Mouse (Mus musculus): ENCODE data around the gene Galntl6.

Gene Galntl6

DNA sequence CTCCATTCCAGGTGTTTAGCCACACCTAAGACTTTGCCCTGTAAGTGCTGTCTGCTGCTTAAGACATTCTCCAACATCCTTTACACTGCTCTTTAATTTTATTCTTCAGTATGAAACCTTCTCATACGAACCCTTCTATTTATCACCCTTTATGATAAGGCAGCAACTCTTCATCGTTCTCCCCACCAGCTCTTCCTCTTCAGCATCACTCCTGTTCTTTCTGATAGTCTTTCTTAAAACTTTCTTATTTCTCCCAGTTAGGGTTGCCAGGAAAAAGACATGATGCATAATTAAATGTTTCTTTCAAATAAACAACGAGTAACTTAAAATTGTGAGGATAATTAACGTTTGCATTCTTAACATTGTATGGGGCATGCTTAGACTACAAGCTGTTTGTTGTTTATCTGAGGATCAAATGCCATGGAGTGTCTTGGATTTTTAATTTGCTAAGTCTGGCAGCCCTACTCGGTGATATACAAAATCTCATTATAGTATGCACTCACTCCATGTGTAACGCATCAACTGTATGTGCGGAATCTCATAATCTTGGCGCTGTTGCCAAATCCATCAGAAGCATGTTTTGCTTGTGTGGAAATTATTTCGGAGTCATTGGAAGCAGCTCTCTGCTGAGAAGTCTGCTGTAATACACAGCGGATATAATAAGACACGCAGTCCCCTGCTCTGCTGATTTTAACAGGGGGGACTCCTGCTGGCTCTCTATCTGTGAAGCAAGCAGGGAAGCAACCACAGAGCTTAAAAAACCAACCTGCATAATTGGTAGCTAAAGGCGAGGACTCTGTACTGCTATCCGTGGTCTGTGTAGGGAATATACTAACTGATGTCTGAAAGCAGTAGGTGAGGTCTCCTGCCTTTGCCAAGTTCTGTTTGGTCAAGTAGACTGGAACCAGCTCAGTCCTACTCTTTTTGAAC lies 1069.7 kb downstream of the Galntl6 start:
- DNase-seq (ENCODE audit: low read depth) = no peak

DNA sequence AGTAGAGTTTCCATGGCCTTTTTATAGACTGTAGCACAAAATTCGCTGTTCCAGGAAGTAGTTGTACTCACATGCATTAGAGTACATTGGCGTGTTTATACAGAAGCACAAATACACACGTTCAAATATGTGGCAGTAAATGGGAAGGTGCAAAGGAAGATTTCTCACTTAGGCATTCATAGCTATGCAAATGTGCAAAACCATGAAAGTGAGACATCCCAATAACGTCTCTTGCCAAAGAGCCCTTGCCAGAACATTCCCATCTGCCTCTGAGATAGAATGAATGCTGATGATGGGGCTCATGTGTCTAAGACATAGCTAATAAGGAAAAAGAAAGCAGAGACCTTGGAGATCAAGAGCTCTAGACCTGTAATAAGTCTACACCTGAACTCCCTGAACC lies 1071.0 kb downstream of the Galntl6 start:
- no peak for DNase-seq (ENCODE audit: low read depth)

DNA sequence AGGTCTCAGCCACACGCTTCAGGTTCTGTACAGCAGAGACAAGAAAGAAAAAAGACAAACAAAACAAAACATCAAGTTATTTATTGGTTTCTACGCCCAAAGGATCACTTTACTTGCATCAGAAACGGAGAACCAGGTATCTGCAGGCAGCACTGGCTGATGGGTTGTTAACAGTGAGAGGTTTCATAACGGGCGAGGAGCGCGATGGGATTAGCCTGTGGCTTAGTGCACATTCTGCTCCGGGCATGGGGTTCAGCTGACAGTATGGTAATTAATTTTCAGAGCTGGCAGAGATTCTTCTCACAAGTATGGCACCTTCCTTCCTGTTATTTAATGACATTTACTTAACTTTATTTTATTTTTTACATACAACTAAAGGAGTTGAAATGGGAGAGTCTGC lies 1075.1 kb downstream of the Galntl6 start:
- DNase-seq (ENCODE audit: low read depth) = no peak

DNA sequence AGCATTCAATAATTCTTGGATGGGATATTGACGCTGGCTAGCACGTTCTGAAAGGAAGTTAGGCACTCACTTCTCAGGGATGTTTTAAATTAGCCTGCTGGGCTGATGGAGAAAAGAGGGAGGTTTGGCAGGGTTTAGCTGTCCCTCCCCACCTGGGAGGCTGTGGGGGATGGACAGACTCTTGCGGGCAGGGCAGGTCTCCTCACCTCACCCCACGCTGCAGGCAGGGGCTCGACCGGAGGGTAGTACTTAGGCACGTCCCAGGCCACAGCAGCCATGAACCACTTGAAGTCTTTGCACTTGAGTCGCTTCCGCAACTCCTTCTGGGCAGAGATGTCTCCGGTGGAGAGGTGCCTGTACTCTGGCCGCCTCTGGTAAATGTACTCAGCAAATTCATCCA lies 1075.5 kb downstream of the Galntl6 start:
- no peak for DNase-seq (ENCODE audit: low read depth)

DNA sequence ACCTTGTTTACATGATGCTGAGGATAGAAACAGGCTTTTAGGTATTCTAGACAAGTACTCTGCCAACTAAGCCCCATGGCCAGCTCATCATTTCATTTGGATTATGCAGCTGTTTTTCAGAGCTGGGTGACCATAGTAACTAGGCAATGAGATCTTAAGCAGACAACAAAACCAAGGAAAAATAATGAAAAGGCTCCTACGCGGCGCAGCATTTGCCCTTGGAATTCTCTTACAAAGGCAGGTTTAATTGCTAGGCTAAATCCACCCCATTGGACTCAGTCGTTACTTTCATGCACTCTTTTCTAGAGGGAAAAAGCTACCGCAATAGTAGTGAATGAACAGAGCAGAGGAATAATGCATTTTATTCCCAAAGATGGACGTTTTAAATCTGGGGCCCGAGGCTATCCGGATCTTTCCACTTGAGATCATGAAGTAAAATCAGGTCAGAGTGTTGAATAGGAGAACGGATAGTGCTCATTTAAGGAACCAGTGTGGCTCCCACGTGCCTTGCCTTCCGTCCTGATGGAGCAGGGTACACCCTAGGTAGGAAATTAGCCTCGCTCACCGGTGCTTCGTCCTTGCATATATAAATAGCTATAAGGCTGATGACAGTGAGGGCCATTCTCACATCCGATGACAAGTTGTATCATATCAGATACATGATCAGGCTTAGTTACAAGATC lies 1076.1 kb downstream of the Galntl6 start:
- DNase-seq (ENCODE audit: low read depth) = no peak

DNA sequence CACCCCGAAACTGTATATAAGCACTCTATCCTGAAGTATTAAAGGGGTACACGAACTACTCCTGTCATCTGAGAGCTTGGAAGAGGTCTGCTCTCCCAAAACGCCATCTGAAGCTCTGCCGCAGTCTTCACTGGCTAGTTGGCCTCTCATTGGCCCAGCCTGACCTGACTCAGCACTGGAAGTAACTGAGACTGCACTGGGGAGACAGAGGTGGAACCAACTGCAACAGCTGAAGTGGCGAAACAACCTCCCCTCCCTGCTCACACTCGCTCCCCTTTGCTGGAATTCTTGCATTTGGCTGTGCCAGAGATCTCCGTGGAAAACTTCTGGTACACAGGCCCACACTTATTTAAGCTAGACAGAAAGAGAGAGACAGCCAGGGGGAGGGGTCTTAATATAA lies 1089.3 kb downstream of the Galntl6 start:
- DNase-seq (ENCODE audit: low read depth) = no peak

DNA sequence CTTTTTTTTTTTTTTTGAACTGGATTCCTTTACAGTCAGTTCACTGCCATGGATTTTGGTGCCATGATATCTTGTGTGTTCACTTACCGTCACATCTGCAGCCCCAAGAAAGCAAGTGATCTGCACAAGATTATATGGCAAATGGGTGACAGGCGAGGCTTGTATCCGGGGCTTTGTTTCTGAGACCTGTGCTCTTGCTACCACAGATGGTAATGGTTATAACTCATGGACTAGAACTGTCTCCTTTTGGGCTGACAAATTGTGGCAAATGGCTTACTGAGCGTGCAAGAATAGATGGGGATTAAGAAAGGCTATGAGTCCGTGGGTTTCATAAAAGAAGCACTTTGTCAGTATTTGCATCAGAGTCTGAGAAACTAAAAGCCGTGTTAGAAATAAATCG lies 1096.4 kb downstream of the Galntl6 start:
- DNase-seq (ENCODE audit: low read depth) = no peak

DNA sequence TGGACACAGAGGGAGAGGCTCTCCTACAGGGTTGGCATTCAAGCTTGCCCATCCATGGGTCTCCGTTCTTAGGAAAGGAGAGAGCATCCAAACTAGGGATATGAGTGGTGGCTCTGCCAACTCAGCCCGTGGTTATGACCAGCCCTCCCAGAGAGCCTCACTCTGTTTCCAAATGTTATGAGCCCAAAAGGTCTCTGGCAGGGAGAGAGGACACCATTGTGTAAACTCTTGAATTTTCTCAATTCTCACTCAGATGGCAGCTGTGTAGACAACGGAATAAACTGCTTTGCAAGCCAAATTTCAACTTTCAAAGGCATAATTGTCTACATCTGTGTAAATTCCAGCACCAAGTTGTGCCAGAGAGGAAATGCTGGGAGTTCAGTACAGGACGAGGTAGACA lies 1105.4 kb downstream of the Galntl6 start:
- no peak for DNase-seq (ENCODE audit: low read depth)

DNA sequence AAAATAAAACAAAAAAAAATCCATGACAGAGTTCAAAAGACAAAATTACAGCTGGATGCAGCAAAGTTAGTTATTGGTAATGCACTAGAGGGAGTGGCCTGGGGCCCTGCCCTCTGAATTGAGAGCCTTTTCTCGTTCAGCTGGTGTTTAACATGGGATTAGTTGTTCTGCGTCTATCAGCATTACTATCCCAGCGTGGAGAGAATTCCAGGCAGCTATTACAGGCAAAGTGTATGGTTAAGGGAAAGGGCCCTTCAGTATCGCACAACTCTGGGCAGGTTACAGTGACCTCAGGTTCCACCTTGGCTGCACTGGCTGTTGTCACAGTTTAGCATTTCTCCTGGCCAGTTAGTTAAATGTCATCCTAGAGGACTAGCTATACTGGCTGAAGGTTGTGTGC lies 1107.3 kb downstream of the Galntl6 start:
- no peak for DNase-seq (ENCODE audit: low read depth)

DNA sequence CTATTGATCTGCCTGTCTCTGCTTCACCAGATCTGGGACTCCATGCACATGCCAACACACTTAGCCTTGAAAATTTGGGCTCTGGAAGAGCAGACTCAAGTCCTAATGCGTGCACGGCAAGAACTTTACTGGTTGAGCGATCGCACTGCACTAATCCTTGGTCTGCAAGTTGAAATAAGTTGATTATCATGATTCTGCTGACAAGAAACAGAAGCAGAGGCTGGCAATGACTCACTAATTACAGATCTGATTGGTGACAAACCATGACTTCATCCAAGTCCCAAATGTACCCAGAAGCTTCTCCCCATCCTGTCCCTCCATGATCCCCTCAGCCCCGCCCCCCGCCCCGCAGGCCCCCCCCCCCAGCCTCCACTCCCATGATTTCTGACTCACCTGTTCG lies 1108.6 kb downstream of the Galntl6 start:
- DNase-seq (ENCODE audit: low read depth) = no peak

DNA sequence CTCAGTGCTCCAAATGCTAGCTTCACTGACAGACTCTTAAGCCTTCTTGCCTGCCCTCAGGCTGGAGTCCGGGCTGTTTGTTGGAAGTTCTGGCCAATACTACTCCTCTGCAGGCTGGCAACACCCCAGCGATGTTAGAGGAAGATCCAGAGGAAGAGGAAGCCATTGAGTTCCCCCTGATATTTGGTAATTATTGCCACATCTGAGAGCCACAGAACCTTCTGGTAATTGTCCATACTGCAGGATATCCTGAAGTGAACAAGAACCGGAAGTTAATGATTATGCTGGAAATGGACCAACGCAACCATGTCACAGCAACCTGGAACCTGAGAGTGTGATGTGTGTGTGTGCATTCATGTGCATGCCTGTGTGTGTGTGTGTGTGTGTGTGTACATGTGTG lies 1111.2 kb downstream of the Galntl6 start:
- peak; percentile 39 for DNase-seq (ENCODE audit: low read depth)

DNA sequence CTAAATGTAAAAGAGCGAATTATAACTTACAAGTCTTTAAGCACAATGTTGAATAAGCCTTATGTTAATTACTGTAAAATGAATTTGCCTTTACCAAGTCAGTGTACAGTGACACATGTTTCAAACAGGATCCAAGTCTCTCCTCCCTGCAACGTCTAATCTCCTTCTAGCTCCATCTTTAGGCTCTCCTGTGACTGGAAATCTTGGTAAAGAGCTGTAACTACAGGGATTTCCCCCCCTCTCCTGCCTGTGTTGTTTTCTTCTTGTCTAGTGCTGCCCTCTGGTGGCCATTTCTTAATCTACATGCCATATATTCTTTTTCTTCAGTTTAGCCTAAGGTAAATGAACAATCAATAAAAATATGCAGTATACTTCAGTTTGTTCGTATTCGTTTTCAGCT lies 1112.1 kb downstream of the Galntl6 start:
- peak; percentile 93 for DNase-seq (ENCODE audit: low read depth)

DNA sequence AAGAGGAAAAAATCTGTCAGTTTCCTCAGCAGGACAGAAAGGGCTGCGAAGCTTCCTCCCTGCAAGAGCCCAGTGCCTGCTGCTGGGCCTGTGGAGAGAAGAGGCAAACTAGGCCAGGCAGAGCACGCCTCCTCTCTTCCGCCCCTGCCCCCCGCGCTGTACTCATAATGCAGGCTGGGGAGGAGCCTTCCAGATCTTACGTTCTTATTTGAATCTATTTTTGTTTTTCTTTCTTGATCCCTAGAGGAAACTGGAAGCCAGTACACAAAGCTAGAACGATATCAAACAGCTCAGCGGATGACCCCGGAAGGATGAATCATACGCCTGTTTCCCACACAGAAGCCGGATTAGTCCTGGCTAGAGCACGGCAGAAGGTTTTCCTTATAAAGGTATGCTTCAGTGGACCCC lies 1112.6 kb downstream of the Galntl6 start:
- DNase-seq (ENCODE audit: low read depth) = peak; percentile 74

DNA sequence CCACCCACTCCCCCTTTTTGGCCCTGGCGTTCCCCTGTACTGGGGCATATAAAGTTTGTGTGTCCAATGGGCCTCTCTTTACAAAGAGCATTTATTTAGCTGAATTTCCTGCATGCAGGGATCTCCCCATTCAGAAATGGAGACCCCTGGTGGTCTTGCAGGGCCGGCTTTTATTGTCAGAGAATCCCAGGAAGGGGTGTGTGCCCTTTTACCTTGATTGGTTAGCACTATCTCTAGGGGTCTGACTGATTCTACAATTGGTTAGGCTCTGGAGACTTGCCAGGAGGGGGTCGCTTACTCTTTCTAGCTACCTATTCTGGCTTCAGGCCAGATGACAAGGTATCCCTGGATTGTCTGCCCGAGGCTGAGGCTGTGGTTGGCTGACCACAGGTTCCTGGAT lies 1119.0 kb downstream of the Galntl6 start:
- no peak for DNase-seq (ENCODE audit: low read depth)

DNA sequence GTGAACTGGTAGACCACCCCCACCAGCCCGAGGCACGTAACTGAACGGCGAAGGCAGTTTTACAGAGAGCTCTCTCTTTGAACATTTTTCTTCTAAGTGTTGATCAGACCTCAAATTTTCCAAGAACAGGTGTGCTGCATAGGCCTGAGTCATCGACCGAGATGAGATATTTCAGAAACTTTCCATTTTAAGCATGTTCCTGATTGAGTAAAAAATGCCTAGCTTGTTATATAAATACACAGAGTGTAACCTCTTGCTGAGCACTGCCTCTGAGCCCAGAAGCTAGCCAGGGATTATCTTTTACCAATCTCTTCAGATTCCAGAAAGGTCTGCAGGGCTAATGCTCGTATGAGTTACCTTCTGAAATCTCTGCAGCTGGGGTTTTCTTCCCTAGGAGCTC lies 1120.2 kb downstream of the Galntl6 start:
- DNase-seq (ENCODE audit: low read depth) = no peak

DNA sequence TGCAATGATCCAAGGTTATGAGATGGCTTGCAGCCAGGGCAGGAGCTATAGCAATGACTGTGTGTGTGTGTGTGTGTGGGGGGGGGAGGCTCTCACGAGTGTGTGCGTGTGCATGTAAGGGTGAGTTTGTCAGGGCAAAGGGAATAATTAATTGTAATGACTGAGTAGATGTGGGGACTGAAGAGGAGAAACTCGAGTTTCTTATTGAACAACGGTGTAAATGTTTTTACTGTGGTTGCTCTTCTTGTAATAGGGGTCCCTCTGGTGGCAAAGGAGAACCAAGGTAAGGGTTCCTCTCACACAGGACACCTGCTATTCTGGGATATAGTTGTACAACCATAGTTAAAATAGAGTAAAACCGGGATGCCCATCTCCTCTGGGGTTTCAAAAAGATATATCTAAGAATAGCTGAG lies 1121.1 kb downstream of the Galntl6 start:
- peak; percentile 66 for DNase-seq (ENCODE audit: low read depth)

DNA sequence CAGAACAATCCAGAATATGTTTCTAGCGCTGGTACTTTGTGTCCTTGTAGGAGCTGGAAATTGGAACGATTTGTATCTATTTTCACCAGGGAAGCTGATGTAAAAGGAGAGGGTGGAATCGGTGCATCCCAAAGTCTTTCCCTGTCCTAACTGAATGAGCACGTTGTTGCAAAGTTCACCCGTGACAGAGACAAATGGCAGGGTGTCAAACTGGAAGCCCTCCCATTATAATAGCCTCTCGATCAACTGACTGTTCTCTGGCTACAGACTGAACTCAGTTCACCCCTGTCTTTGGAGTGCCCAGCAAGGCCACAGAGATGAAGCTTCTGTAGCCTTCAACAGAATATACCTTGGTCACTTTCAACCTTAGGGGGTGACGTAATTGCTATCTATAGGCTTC lies 1132.9 kb downstream of the Galntl6 start:
- no peak for DNase-seq (ENCODE audit: low read depth)

DNA sequence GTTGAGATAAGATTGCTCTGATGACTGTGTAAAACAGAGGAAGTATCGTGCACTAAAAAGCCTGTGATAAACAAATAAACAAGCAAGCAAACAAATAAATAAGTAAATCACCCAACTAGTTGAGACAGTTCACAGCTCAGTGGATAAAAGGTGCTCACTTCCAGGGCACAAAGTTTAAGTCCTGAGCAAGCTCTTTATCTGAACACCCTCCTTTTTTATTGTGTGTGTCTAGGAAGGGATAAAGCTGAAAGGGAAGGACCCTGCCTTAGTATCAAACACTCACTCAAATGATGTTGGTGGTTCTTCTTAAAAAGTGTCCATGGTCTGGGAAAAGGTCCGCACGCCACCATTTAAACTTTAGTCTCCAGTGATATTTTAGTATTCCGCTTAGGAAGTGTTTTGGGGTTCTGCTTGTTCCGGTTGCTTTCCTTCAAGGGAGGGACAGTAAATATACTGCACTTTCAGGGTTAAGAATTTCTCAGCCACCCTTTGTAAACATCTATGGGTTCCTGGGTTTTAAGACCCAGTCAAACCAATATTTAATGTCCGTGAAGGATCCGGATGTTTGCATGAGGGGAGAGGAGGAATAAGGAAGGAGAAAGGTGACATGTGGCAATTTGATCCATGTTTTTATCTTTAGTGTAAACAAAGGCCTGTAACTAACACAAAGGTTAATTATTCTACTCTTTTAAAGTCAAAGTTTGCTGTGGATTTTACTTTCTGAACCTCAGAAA lies 1134.3 kb downstream of the Galntl6 start:
- DNase-seq (ENCODE audit: low read depth) = no peak

DNA sequence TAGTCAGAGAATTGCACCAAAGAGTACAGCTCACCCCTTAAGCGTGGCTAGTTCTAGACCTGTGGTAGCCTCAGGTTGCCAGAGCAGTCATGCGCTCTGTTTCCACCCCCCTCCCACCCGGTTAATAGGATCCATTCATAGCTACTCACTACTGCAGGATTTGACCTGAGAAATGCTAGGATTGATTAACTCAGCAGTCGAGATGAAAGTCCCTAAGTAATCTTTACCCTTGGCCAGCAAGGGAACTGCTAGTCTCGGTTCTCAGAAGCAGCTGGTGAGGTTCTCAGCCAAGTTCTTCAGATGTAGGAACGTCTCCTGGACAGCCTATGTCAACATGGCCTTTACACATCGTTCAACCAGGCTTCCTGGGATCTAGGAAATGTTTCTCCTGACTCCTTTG lies 1135.7 kb downstream of the Galntl6 start:
- DNase-seq (ENCODE audit: low read depth) = no peak

DNA sequence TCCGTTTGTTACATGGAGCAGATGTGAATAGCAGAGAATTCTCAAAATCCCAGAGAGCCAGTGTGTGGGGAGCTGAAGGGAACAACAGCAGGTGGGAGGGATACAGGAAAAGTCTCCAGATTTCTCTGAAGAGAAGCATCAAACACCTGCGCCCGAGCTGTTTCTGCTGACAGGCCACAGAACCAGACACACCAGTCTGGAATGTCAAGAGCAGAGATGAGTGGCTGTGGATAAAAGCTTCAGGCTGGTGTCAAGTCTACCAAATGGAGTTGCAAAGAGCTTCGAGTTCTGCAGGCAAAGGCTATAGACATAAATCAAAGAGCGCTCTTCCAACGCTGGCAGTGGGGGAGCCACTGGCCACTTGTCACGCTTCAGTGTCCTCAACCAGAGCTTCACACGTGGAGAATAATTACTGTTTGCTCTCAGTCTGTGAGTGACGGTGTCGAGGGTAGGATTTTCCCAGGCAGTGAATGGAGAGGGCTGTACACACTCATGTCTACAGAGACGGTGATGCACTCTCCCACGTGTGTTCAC lies 1139.6 kb downstream of the Galntl6 start:
- DNase-seq (ENCODE audit: low read depth) = no peak

DNA sequence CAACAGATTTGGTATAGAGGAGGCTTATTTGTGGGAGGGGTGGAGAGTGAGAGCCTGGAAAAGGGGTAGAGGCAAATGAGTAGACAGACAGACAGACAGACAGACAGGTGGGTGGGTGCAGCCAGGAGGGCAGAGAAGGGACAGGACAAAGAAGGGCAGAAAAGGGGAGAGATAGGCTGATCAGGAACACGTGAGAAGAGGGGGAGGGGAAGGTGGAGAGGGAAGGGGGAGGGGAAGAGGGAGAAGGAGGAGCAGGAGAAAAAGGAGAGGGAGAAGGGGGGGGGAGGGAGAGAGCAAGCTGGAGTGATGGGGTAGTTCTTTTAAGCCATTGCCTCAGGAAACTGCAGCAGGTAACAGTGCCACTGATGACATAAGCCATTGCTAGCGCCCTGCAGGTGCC lies 1144.9 kb downstream of the Galntl6 start:
- no peak for DNase-seq (ENCODE audit: low read depth)

DNA sequence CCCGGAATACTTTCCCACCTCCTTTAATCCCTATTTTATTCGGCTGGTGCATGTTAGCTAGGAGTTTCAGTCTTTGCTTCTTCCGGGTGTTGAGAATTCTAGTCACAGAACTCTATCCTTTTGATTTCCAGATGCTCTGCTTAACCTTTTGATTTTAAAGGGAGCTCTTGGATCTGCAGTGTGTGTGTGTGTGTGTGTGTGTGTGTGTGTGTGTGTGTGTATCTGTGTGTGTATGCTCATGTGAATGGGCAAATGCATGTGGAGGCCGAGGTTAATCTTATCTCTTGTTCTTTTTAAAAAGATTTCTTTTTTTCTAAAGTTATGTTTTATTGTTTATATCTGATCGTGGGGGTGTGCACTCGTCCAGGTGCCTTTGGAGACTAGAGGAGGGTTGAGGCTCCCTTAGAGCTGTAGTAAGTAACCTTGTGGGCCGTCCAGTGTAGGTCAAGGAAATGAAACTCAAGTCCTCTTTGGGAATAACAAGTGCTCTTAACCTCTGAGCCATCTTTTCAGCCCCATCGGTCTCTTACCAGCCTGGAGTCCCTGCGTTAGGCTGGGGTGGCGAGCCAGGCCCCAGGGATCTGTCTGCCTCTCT lies 1145.9 kb downstream of the Galntl6 start:
- DNase-seq (ENCODE audit: low read depth) = no peak
